Mouse (Mus musculus): ENCODE measurements around the gene Ubr2.

GRCm38 (mm10) chr17:46942421-46942820 is 67.9 kb downstream of the Ubr2 start:
- no peak for TF ChIP-seq GATA1 (IDR thresholded peaks at IDR 0.05; ENCODE audit: low read length)
- no peak for TF ChIP-seq TAL1 (IDR thresholded peaks at IDR 0.05; ENCODE audit: low read length)
